Mouse (Mus musculus) forebrain, embryonic 16.5 days (tissue): ENCODE results near the gene Tax1bp3. TPM values are rescaled to one million over a fixed set of nuclear protein-coding genes. Genes with fewer than 3 reads are reported as not detected.

Experiments
- ATAC-seq: fragments of 200-750 bp; cut with Nextera tagmentation; 2 replicates; pipeline ENCODE4 v1.8.0; 2017; ENCODE audit warnings: mild to moderate bottlenecking, moderate library complexity
- H3K27ac ChIP-seq: fragments of 300-500 bp; sonication (generic); 2 replicates; pipeline ENCODE4 v1.5.1; 2014; ENCODE audit warnings: low read length, control low read depth
- H3K27me3 ChIP-seq: fragments of 300-500 bp; sonication (generic); replicated peaks from 2 replicates; pipeline ENCODE4 v1.6.1; 2014; ENCODE audit warnings: low read length; ENCODE audit not compliant: control insufficient read depth, insufficient read depth
- H3K36me3 ChIP-seq: fragments of 300-500 bp; sonication (generic); 2 replicates; pipeline ENCODE4 v1.6.1; 2014; ENCODE audit not compliant: control insufficient read depth, insufficient read depth
- H3K4me1 ChIP-seq: fragments of 300-500 bp; sonication (generic); replicated peaks from 2 replicates; pipeline ENCODE4 v1.6.1; 2014; ENCODE audit warnings: low read length; ENCODE audit not compliant: control insufficient read depth, insufficient read depth
- H3K4me2 ChIP-seq: fragments of 300-500 bp; sonication (generic); 2 replicates; pipeline ENCODE4 v1.6.1; 2014; ENCODE audit warnings: mild to moderate bottlenecking, low read length, control low read depth
- H3K4me3 ChIP-seq: fragments of 300-500 bp; sonication (generic); replicated peaks from 2 replicates; pipeline ENCODE4 v1.5.1; 2014; ENCODE audit warnings: mild to moderate bottlenecking, low read length, control low read depth
- H3K9ac ChIP-seq: fragments of 300-500 bp; sonication (generic); replicated peaks from 2 replicates; pipeline ENCODE4 v1.6.1; 2014; ENCODE audit warnings: low read depth, low read length, control low read depth
- H3K9me3 ChIP-seq: fragments of 300-500 bp; sonication (generic); 2 replicates; pipeline ENCODE4 v1.6.1; 2016; ENCODE audit warnings: low read length; ENCODE audit not compliant: control insufficient read depth
- whole genome bisulfite sequencing: fragments of 180-500 bp; shearing (Covaris S2); extraction: QIAGEN DNeasy Blood & Tissue Kit; methylation state at CpG from one replicate; pipeline ENCODE4 v1.1.7; 2014; 5-methylcytosine and 5-hydroxymethylcytosine counted together
- polyA plus RNA-seq: library from polyadenylated mRNA; unstranded; fragments of >200 nt; fragmentation: Nextera tagmentation; extraction: Ambion mirVana; gene quantifications from 2 replicates; pipeline ENCODE4 v1.2.1, GENCODE M21; 2015

The Tax1bp3 gene
- 166 and 182 TPM in 2 replicates for polyA plus RNA-seq

DNA sequence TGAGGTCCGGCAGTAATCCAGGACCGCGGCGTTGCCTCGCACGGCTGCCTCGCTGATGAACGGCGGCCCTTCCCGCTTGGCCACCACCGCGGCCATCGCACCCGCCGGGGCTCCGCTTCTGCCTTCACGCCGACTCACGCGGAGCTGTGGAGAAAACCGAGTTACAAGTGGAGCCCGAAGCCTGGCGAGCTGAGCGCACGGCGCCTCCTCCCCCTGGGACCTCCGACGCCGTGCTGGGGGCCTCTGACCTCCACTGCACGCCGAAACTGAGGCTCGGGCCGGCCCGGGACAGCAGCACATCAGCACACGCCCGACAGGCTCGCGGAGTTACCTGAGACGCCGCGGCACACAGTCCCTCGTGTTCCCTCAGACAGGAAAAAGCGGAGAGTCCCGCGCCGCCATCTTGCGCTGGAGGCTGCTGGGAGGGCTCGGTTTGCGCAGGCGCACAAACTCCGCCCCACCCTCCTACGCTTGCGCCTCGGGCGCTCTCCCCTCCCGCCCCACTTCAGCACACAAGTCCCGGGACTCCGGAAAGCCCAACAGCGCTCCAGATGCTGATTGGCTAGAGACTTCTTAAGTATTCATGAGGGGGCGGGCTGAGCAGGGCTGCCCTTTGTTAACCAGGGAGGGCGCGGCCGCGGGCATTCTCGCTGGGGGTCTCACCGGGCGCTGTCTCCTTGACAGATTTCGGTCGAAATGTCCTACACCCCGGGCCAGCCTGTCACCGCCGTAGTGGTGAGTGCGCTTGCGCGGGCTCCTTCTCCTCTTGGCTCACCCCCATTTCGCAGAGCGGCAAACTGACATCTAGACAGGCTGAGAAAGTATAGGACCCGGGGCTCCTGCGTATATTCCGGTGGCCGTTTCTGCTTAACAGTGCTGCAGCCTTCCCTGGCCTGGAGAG lies at the start of gene Tax1bp3, which contains the start of gene Emc6:
Gene Tax1bp3 (plus strand): TSS at position 476 of the 901 bp plus-strand sequence.
Gene Emc6 (minus strand): TSS at position 430 of the 901 bp plus-strand sequence.
- ATAC-seq: peak; percentile 98
- under 1% methylated on average over 81 of the region's 81 CpGs for WGBS

GRCm38 (mm10) chr11:73131020-73131419 lies 45.9 kb upstream of the Tax1bp3 start:
- Histone ChIP-seq H3K27me3 (no peaks in the 10 kb centered on the region), H3K9me3 (no peaks in the 10 kb centered on the region), H3K4me3 (no peak overlapping the region), H3K9ac (no peak overlapping the region), H3K4me1 (0 out of 2 replicates have a peak, but pooled peaks cover under 1% of the 10 kb centered on the region), H3K4me2 (no peak overlapping the region), H3K27ac (no peak overlapping the region), H3K36me3 (no peaks in the 10 kb centered on the region)
- 83% methylated on average over 7 of the region's 7 CpGs for WGBS
- no peak for ATAC-seq

More for the DNA sequence above, at the start of gene Tax1bp3, which contains the start of gene Emc6:
- H3K4me1 ChIP-seq: peaks cover 37% of the 10 kb centered on the region
- H3K36me3 ChIP-seq: peaks cover 2% of the 10 kb centered on the region; the same call in 1 of the 2 replicates
- peak within 1 kb of the TSS; percentile 88 for H3K9ac ChIP-seq
- peak within 1 kb of the TSS; percentile 85 for H3K4me2 ChIP-seq
- peak within 1 kb of the TSS; percentile 95 for H3K4me3 ChIP-seq
- H3K27me3 ChIP-seq: no peaks in the 10 kb centered on the region
- H3K27ac ChIP-seq: peak within 1 kb of the TSS; percentile 88
- H3K9me3 ChIP-seq: no peaks in the 10 kb centered on the region

- Histone ChIP-seq H3K36me3 (no peaks in the 10 kb centered on the region), H3K9ac (no peak overlapping the region), H3K4me1 (peaks cover 12% of the 10 kb centered on the region), H3K4me3 (no peak overlapping the region), H3K27me3 (no peaks in the 10 kb centered on the region), H3K9me3 (no peaks in the 10 kb centered on the region), H3K27ac (no peak overlapping the region), H3K4me2 (no peak overlapping the region)
- ATAC-seq: no peak
- WGBS: 96% methylated on average over 6 of the region's 6 CpGs
Measured at GRCm38 (mm10) chr11:73132999-73133398, 43.9 kb upstream of the Tax1bp3 start.

GRCm38 (mm10) chr11:73134222-73134621 lies 42.7 kb upstream of the Tax1bp3 start:
- WGBS: 92% methylated on average over 5 of the region's 5 CpGs
- Histone ChIP-seq H3K36me3 (no peaks in the 10 kb centered on the region), H3K4me2 (no peak overlapping the region), H3K27me3 (no peaks in the 10 kb centered on the region), H3K9me3 (no peaks in the 10 kb centered on the region), H3K4me1 (peaks cover 12% of the 10 kb centered on the region), H3K9ac (no peak overlapping the region), H3K27ac (no peak overlapping the region), H3K4me3 (no peak overlapping the region)
- no peak for ATAC-seq

GRCm38 (mm10) chr11:73136587-73136986 lies 40.3 kb upstream of the Tax1bp3 start:
- 79% methylated on average over 6 of the region's 6 CpGs for WGBS
- H3K9ac ChIP-seq: no peak overlapping the region

DNA sequence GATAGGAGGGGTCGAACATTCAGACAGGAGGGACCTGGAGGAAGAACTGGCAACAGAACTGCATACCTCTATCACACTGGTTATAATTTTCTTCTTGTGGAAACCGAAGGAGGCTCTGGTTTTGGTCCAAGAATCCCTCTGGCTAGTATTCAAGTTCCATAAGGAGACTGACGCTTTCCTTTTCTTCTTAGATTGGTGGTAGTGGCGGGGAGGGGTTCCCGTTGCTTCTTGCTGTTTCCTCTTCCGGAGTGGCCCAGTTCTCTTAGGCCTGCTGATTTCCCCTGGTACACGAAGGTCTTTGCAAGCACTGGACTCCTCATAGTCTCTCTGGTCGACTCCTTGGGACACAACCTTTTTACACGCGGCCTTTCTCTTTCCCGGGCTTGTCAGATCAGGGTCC lies 39.8 kb upstream of the Tax1bp3 start:
- Histone ChIP-seq H3K9ac (peak overlapping the region; percentile 71; the same call in 1 of the 2 replicates), H3K9me3 (no peaks in the 10 kb centered on the region), H3K4me2 (peak overlapping the region; percentile 87), H3K4me3 (peak overlapping the region; percentile 79), H3K27me3 (no peaks in the 10 kb centered on the region), H3K27ac (no peak overlapping the region), H3K4me1 (peaks cover 12% of the 10 kb centered on the region), H3K36me3 (no peaks in the 10 kb centered on the region)
- 26% methylated on average over 11 of the region's 11 CpGs for WGBS
- ATAC-seq: no peak

More at GRCm38 (mm10) chr11:73136587-73136986, 40.3 kb upstream of the Tax1bp3 start:
- Histone ChIP-seq H3K27me3 (no peaks in the 10 kb centered on the region), H3K27ac (no peak overlapping the region), H3K4me3 (peak overlapping the region; percentile 79), H3K9me3 (no peaks in the 10 kb centered on the region), H3K36me3 (no peaks in the 10 kb centered on the region), H3K4me2 (peak overlapping the region; percentile 87), H3K4me1 (peaks cover 12% of the 10 kb centered on the region)
- ATAC-seq: no peak

GRCm38 (mm10) chr11:73137591-73138501 lies 39.0 kb upstream of the Tax1bp3 start, which contains the start of gene Haspin:
Gene Haspin (minus strand): TSS chr11:73138294.
- Histone ChIP-seq H3K4me1 (peaks cover 12% of the 10 kb centered on the region), H3K4me3 (peak within 1 kb of the TSS; percentile 79), H3K4me2 (peak within 1 kb of the TSS; percentile 87), H3K27ac (no peak within 1 kb of the TSS), H3K9ac (peak within 1 kb of the TSS; percentile 71), H3K9me3 (no peaks in the 10 kb centered on the region), H3K36me3 (no peaks in the 10 kb centered on the region), H3K27me3 (no peaks in the 10 kb centered on the region)
- peak; percentile 98 for ATAC-seq
- under 1% methylated on average over 84 of the region's 84 CpGs for WGBS

GRCm38 (mm10) chr11:73144261-73144681 lies 32.6 kb upstream of the Tax1bp3 start:
- H3K4me3 ChIP-seq: no peak overlapping the region
- no peaks in the 10 kb centered on the region for H3K27me3 ChIP-seq
- no peaks in the 10 kb centered on the region for H3K4me1 ChIP-seq
- no peak overlapping the region for H3K4me2 ChIP-seq
- no peaks in the 10 kb centered on the region for H3K9me3 ChIP-seq
- no peaks in the 10 kb centered on the region for H3K36me3 ChIP-seq
- ATAC-seq: no peak
- no peak overlapping the region for H3K27ac ChIP-seq
- no peak overlapping the region for H3K9ac ChIP-seq
- WGBS: 67% methylated on average over 1 of the region's 1 CpGs
